Mouse (Mus musculus) C2C12 (cell line): ENCODE measurements around the gene Ntrk1. TPM values are rescaled to one million over a fixed set of nuclear protein-coding genes. Genes with fewer than 3 reads are reported as not detected.
A peak's percentile ranks its signal among the peaks of the same experiment; 100 is the strongest.

Experiments used
- H3K27me3 ChIP-seq: one replicate; pipeline ENCODE4 v1.6.1; 2011; ENCODE audit not compliant: control insufficient read depth, insufficient read depth, insufficient read length
- H3K36me3 ChIP-seq: one replicate; pipeline ENCODE4 v1.6.1; 2011; ENCODE audit not compliant: control insufficient read depth, insufficient read depth
- H3K4me3 ChIP-seq: one replicate; pipeline ENCODE4 v1.5.1; 2011; ENCODE audit warnings: mild to moderate bottlenecking, control low read depth; ENCODE audit not compliant: poor library complexity, insufficient read depth, severe bottlenecking
- H3K79me2 ChIP-seq: one replicate; pipeline ENCODE4 v1.6.1; 2011; ENCODE audit not compliant: control insufficient read depth, insufficient read depth
- H3K79me3 ChIP-seq: one replicate; pipeline ENCODE4 v1.6.1; 2011; ENCODE audit warnings: low read depth, control low read depth
- H3ac ChIP-seq: one replicate; pipeline ENCODE3; 2011; ENCODE audit warnings: low read depth; ENCODE audit not compliant: control insufficient read depth, insufficient read length
- CEBPB ChIP-seq: IDR thresholded peaks from one replicate; pipeline ENCODE4 v1.6.1; 2011; ENCODE audit warnings: low read depth, mild to moderate bottlenecking, control low read depth, moderate library complexity
- CTCF ChIP-seq: IDR thresholded peaks from one replicate; pipeline ENCODE4 v1.5.1; 2011; ENCODE audit not compliant: control insufficient read depth, insufficient read depth, insufficient read length
- FOSL1 ChIP-seq: IDR thresholded peaks from one replicate; pipeline ENCODE4 v1.8.0; 2011; ENCODE audit warnings: mild to moderate bottlenecking, low read length; ENCODE audit not compliant: poor library complexity, insufficient read depth, severe bottlenecking
- MAX ChIP-seq: IDR thresholded peaks from one replicate; pipeline ENCODE4 v1.6.1; 2011; ENCODE audit warnings: mild to moderate bottlenecking, control low read depth
- MYOD1 ChIP-seq: IDR thresholded peaks from one replicate; pipeline ENCODE4 v1.6.1; 2011; ENCODE audit warnings: low read depth; ENCODE audit not compliant: control insufficient read depth, insufficient read length
- MYOG ChIP-seq: IDR thresholded peaks from one replicate; pipeline ENCODE4 v1.6.1; 2011; ENCODE audit not compliant: control insufficient read depth, insufficient read length; ENCODE audit errors: extremely low read depth
- USF1 ChIP-seq: IDR thresholded peaks from one replicate; pipeline ENCODE4 v1.6.1; 2011; ENCODE audit warnings: low read depth, mild to moderate bottlenecking, control low read depth, moderate library complexity
- polyA plus RNA-seq: library from polyadenylated mRNA; unstranded; fragments of >200 nt; fragmentation: generic; extraction: Trizol; gene quantifications from one replicate; pipeline ENCODE4 v1.2.1, GENCODE M21; 2012; ENCODE audit warnings: missing spikeins

Gene Ntrk1
- polyA plus RNA-seq, 1 experiment, result not detected

GRCm38 (mm10) chr3:87758641-87759040, 36.3 kb downstream of the Ntrk1 start:
- Histone ChIP-seq H3K36me3 (no peaks in the 10 kb centered on the region), H3K79me3 (no peaks in the 10 kb centered on the region), H3K27me3 (peaks cover 5% of the 10 kb centered on the region), H3ac (no peak overlapping the region), H3K4me3 (no peak overlapping the region), H3K79me2 (no peaks in the 10 kb centered on the region)
- TF ChIP-seq MYOG (no peak), CTCF (no peak)

GRCm38 (mm10) chr3:87756488-87756887, 38.5 kb downstream of the Ntrk1 start:
- Histone ChIP-seq H3K36me3 (no peaks in the 10 kb centered on the region), H3ac (no peak overlapping the region), H3K4me3 (no peak overlapping the region), H3K79me3 (no peaks in the 10 kb centered on the region), H3K79me2 (no peaks in the 10 kb centered on the region), H3K27me3 (peaks cover 9% of the 10 kb centered on the region)
- no peak for TF ChIP-seq CTCF
- no peak for TF ChIP-seq MYOG
- TF ChIP-seq MYOD1, result no peak
- no peak for TF ChIP-seq MAX
- TF ChIP-seq USF1, result no peak
- TF ChIP-seq CEBPB, result no peak
- no peak for TF ChIP-seq FOSL1

GRCm38 (mm10) chr3:87755964-87756363, 39.0 kb downstream of the Ntrk1 start:
- Histone ChIP-seq H3ac (no peak overlapping the region), H3K4me3 (no peak overlapping the region), H3K27me3 (peaks cover 9% of the 10 kb centered on the region), H3K79me2 (no peaks in the 10 kb centered on the region), H3K79me3 (no peaks in the 10 kb centered on the region), H3K36me3 (no peaks in the 10 kb centered on the region)
- TF ChIP-seq MYOG (no peak), CTCF (peak; percentile 94), CEBPB (no peak), FOSL1 (no peak)

- TF ChIP-seq CTCF (no peak), CEBPB (no peak), FOSL1 (no peak), MAX (no peak), USF1 (no peak), MYOG (no peak), MYOD1 (no peak)
- Histone ChIP-seq H3K79me2 (no peaks in the 10 kb centered on the region), H3K27me3 (peaks cover 9% of the 10 kb centered on the region), H3ac (no peak overlapping the region), H3K36me3 (no peaks in the 10 kb centered on the region), H3K79me3 (no peaks in the 10 kb centered on the region), H3K4me3 (no peak overlapping the region)
Observed at GRCm38 (mm10) chr3:87753829-87754228, 41.1 kb downstream of the Ntrk1 start.

- Histone ChIP-seq H3K79me3 (no peaks in the 10 kb centered on the region), H3K79me2 (no peaks in the 10 kb centered on the region), H3K4me3 (no peak overlapping the region), H3K27me3 (peaks cover 9% of the 10 kb centered on the region), H3ac (no peak overlapping the region), H3K36me3 (no peaks in the 10 kb centered on the region)
- TF ChIP-seq FOSL1 (no peak), MYOG (no peak), MAX (no peak), MYOD1 (no peak), USF1 (no peak), CEBPB (no peak), CTCF (no peak)
Observed at GRCm38 (mm10) chr3:87752567-87752966, 42.4 kb downstream of the Ntrk1 start.

- Histone ChIP-seq H3K27me3 (peaks cover 18% of the 10 kb centered on the region), H3K36me3 (no peaks in the 10 kb centered on the region), H3K79me2 (no peaks in the 10 kb centered on the region), H3ac (no peak overlapping the region), H3K4me3 (no peak overlapping the region), H3K79me3 (no peaks in the 10 kb centered on the region)
- no peak for TF ChIP-seq MYOD1
- TF ChIP-seq MYOG, result no peak
- no peak for TF ChIP-seq USF1
- TF ChIP-seq FOSL1, result no peak
- no peak for TF ChIP-seq CEBPB
- no peak for TF ChIP-seq CTCF
- no peak for TF ChIP-seq MAX
Observed at GRCm38 (mm10) chr3:87749977-87750376, 45.0 kb downstream of the Ntrk1 start.
